Mouse (Mus musculus): ENCODE data around the gene Rims4. TPM values are rescaled to one million over a fixed set of nuclear protein-coding genes. Genes with fewer than 3 reads are reported as not detected.
A peak's percentile ranks its signal among the peaks of the same experiment; 100 is the strongest.

Gene Rims4
- polyA plus RNA-seq, 1 experiment from 2014 or later: 3.5 TPM

DNA sequence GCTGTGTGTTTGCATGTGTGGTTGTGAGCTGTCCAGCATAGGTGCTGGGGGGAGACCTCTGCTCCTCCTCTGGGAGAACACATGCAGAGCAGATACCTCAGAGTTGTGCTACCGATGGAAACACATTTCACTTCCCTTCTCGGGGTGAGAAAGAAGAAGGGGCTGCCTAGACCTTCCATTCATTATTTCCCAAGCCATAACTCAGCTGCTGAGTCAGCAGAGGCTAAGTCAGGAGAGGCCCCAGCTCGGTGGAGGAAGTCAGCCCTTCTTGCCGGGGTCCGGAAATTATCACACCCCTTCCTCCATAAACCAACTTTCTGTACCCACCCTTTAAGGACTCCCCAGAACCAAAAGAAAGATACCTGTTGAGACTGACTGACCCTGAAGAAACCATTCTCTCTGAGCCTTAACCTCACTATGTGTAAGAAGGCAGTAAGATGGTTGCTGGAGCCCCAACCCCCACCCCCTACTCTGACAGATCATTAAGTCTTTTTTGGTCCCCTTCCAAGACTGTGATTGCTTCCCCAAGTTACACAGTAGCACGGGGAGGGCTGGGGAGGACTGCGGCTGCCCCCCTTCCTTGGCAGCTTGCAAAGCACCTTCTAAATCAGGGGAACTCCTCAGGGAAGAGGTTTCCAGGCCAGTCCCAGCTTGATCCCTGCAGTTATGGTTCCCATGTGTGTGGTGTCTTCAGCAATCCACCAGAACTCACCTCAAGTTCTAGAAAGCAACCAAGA is 10.1 kb upstream of the Rims4 start:
- no peaks in the 10 kb centered on the region for H3K36me3 ChIP-seq (replicated peaks)
- no peak overlapping the region for H3K4me2 ChIP-seq
- H3K4me3 ChIP-seq (replicated peaks): no peak overlapping the region
- H3K4me1 ChIP-seq: no peaks in the 10 kb centered on the region
- H3K9me3 ChIP-seq: no peaks in the 10 kb centered on the region
- no peak for ATAC-seq (ENCODE audit: low FRiP score)
- H3K9ac ChIP-seq: no peak overlapping the region
- no peaks in the 10 kb centered on the region for H3K27me3 ChIP-seq
- no peak overlapping the region for H3K27ac ChIP-seq
- WGBS: 82% methylated on average over 7 of the region's 7 CpGs

DNA sequence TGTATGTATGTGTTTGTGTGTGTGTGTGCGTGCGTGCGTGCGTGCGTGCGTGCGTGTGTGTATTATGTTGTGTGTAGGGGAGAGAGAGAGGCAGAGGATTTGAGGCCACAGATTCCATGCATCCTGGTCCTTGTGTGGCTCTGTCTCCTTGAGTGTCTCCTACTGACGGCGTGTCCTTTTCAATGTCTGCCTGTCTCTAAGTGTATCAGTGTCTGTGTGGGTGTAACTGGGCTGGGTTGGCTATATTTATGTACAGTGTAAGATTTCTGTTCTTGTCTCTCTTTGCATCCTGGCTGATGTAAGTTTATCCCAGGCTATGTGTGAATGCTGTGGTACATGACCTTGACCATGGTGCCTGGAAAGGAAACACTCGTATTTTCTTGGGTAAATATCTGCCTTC is 6.6 kb upstream of the Rims4 start:
- Histone ChIP-seq H3K36me3 (replicated peaks) (no peaks in the 10 kb centered on the region), H3K4me2 (no peak overlapping the region), H3K27ac (no peak overlapping the region), H3K4me1 (no peaks in the 10 kb centered on the region; the same call in 1 of the 2 replicates), H3K4me3 (replicated peaks) (no peak overlapping the region), H3K9ac (no peak overlapping the region), H3K27me3 (peaks cover 23% of the 10 kb centered on the region), H3K9me3 (no peaks in the 10 kb centered on the region)
- WGBS: 98% methylated on average over 10 of the region's 10 CpGs
- no peak for ATAC-seq (ENCODE audit: low FRiP score)

DNA sequence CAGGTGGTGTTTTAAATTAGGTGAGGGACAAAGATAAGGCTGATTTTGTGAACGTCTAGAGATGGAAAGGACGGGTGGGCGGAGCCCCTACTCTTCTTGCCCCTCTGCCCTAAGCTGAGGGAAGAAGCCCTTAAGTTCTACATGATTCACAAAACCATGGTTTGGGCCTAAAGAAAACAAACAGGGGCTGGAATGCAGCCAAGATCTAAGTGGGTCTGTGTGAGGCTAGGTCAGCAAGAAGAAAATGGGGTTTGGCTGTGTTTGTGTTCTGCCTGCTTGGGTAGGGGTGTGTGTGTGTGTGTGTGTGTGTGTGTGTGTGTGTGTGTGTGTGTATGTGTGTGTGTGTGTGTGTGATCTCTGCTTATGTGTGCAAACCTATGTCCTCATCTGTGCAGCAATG is 6.0 kb upstream of the Rims4 start:
- Histone ChIP-seq H3K9ac (no peak overlapping the region), H3K9me3 (no peaks in the 10 kb centered on the region), H3K36me3 (replicated peaks) (no peaks in the 10 kb centered on the region), H3K4me1 (no peaks in the 10 kb centered on the region; the same call in 1 of the 2 replicates), H3K27ac (no peak overlapping the region), H3K4me3 (replicated peaks) (no peak overlapping the region), H3K27me3 (peaks cover 28% of the 10 kb centered on the region), H3K4me2 (no peak overlapping the region)
- WGBS: 60% methylated on average over 3 of the region's 3 CpGs
- no peak for ATAC-seq (ENCODE audit: low FRiP score)

DNA sequence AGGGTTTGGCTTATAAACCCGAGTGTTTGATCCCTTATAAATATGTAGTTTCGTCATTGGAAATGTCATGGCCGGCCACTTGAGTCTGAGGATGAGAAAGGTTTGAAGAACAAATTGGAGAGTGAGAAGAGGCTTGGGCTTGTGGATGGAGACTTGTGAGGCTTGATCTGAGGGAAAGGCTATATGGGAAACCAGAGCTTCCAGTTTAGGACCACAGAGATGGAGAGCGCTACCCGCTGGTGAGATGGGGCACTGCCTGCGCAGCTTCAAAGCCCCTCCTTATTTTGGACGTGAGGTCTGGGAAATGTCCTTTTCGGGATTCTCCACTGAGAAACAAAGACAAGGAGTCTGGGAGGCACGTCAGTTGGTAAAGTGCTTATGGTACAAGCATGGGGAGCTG is 4.6 kb upstream of the Rims4 start:
- Histone ChIP-seq H3K9ac (no peak overlapping the region), H3K27me3 (peaks cover 43% of the 10 kb centered on the region), H3K36me3 (replicated peaks) (no peaks in the 10 kb centered on the region), H3K4me1 (peaks cover 7% of the 10 kb centered on the region; the same call in 1 of the 2 replicates), H3K4me3 (replicated peaks) (no peak overlapping the region), H3K9me3 (no peaks in the 10 kb centered on the region), H3K27ac (no peak overlapping the region), H3K4me2 (no peak overlapping the region)
- ATAC-seq (ENCODE audit: low FRiP score): no peak
- 57% methylated on average over 9 of the region's 9 CpGs for WGBS

- Histone ChIP-seq H3K4me1 (peaks cover 13% of the 10 kb centered on the region), H3K9ac (no peak overlapping the region), H3K27me3 (peaks cover 76% of the 10 kb centered on the region), H3K9me3 (no peaks in the 10 kb centered on the region), H3K4me2 (peak overlapping the region; percentile 96), H3K4me3 (replicated peaks) (no peak overlapping the region; the same call in 1 of the 2 replicates), H3K36me3 (replicated peaks) (no peaks in the 10 kb centered on the region), H3K27ac (no peak overlapping the region)
- WGBS: 74% methylated on average over 3 of the region's 3 CpGs
- ATAC-seq (ENCODE audit: low FRiP score): no peak
Measured at GRCm38 (mm10) chr2:163919581-163919980, 1.1 kb upstream of the Rims4 start.

- H3K4me2 ChIP-seq: no peak overlapping the region
- H3K4me1 ChIP-seq: peaks cover 25% of the 10 kb centered on the region
- H3K36me3 ChIP-seq (replicated peaks): no peaks in the 10 kb centered on the region
- H3K27me3 ChIP-seq: peaks cover 85% of the 10 kb centered on the region
- no peak overlapping the region for H3K4me3 ChIP-seq (replicated peaks)
- H3K9ac ChIP-seq: no peak overlapping the region
- H3K27ac ChIP-seq: no peak overlapping the region
- ATAC-seq (ENCODE audit: low FRiP score): no peak
- 80% methylated on average over 7 of the region's 7 CpGs for WGBS
- no peaks in the 10 kb centered on the region for H3K9me3 ChIP-seq
Measured at GRCm38 (mm10) chr2:163916703-163917102, 1.8 kb downstream of the Rims4 start.

- H3K9me3 ChIP-seq: no peaks in the 10 kb centered on the region
- H3K27me3 ChIP-seq: peaks cover 71% of the 10 kb centered on the region
- 72% methylated on average over 9 of the region's 9 CpGs for WGBS
- no peak for ATAC-seq (ENCODE audit: low FRiP score)
- H3K27ac ChIP-seq: no peak overlapping the region
- no peak overlapping the region for H3K9ac ChIP-seq
- no peaks in the 10 kb centered on the region for H3K36me3 ChIP-seq (replicated peaks)
- H3K4me1 ChIP-seq: peaks cover 25% of the 10 kb centered on the region
- H3K4me2 ChIP-seq: no peak overlapping the region
- no peak overlapping the region for H3K4me3 ChIP-seq (replicated peaks)
Measured at GRCm38 (mm10) chr2:163915294-163915791, 3.1 kb downstream of the Rims4 start.

DNA sequence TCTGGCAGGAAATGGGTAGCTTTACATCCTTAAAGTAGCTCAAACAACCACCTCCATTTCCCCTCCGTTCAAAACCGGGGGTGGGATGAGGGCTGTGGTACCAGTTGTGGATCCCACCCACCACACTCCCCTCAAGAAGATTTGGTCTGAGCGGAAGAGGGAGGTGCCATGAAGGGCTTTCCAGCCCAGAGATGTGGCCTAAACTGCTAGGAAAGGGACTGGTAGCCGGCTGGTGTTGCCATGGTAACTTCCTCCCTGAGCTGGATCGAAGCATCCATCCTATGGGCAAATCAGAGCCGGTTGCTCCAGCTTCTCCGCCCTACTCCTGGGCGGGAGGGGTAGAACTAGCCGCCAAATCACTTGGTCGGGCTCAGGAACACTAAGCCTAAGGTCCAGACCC is 4.4 kb downstream of the Rims4 start:
- Histone ChIP-seq H3K27ac (no peak overlapping the region), H3K27me3 (peaks cover 64% of the 10 kb centered on the region), H3K4me2 (peak overlapping the region; percentile 24), H3K36me3 (replicated peaks) (no peaks in the 10 kb centered on the region), H3K9me3 (no peaks in the 10 kb centered on the region), H3K9ac (peak overlapping the region; percentile 8; the same call in 1 of the 2 replicates), H3K4me3 (replicated peaks) (no peak overlapping the region; the same call in 1 of the 2 replicates), H3K4me1 (peaks cover 23% of the 10 kb centered on the region)
- 2% methylated on average over 10 of the region's 10 CpGs for WGBS
- peak; percentile 63 for ATAC-seq (ENCODE audit: low FRiP score)

DNA sequence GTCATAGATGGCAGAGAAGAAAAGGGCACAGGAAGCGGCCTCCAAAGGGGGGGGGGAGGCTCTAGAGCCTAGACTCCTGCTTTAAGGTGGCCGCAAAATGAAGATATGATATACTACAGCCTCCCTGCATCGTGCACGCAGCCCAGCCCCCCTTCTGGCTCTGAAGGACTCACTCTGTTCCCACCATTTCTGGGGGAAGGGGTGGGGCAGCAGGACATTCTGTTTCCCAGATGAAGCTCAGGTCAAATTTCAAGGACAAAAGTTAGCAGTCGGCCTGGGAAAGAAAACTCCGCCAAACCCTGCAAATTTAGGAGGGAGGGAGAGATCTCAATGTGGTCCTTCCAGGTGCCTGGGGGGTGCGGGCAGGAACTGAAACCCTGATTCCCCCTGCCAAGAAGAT is 4.8 kb downstream of the Rims4 start:
- H3K27ac ChIP-seq: no peak overlapping the region
- no peaks in the 10 kb centered on the region for H3K36me3 ChIP-seq (replicated peaks)
- H3K9me3 ChIP-seq: no peaks in the 10 kb centered on the region
- H3K9ac ChIP-seq: peak overlapping the region; percentile 8; the same call in 1 of the 2 replicates
- WGBS: 27% methylated on average over 7 of the region's 7 CpGs
- no peak for ATAC-seq (ENCODE audit: low FRiP score)
- H3K4me1 ChIP-seq: peaks cover 23% of the 10 kb centered on the region
- H3K4me2 ChIP-seq: peak overlapping the region; percentile 24
- H3K27me3 ChIP-seq: peaks cover 60% of the 10 kb centered on the region
- no peak overlapping the region for H3K4me3 ChIP-seq (replicated peaks)

DNA sequence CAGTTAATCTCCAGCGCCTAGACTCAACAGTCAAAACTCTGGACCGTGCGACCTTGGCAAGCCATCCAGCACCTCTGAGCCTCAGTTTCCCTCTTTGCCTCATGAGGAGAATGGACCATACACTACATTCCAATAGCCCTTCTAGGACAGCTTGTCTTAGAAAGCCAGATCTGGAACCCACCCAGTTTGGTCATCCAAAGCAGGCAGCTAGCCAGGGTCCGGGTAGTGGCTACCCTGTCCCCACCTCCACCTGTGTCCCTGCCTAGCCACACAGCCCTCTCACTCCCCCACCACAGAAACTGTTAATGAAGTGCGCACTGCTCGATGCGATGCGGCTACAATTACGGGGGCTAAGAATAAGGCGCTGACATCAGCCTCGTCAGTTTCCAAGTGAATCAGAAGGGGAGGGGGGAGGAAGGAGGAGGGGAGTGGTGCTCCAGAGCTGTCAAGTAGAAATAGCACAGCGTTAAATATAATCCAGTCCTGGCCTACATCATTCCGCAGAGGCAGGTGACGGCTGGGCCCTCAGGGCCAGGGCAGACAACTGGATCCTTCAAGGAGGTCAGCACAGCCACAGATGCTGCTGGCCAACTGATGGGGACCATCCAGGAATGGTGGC is 6.5 kb downstream of the Rims4 start:
- peaks cover 42% of the 10 kb centered on the region for H3K27me3 ChIP-seq
- H3K27ac ChIP-seq: no peak overlapping the region; the same call in 1 of the 2 replicates
- H3K4me3 ChIP-seq (replicated peaks): no peak overlapping the region
- 76% methylated on average over 14 of the region's 14 CpGs for WGBS
- peaks cover 14% of the 10 kb centered on the region for H3K4me1 ChIP-seq
- no peak overlapping the region for H3K4me2 ChIP-seq
- H3K9me3 ChIP-seq: no peaks in the 10 kb centered on the region
- no peak for ATAC-seq (ENCODE audit: low FRiP score)
- H3K36me3 ChIP-seq (replicated peaks): no peaks in the 10 kb centered on the region
- no peak overlapping the region for H3K9ac ChIP-seq

DNA sequence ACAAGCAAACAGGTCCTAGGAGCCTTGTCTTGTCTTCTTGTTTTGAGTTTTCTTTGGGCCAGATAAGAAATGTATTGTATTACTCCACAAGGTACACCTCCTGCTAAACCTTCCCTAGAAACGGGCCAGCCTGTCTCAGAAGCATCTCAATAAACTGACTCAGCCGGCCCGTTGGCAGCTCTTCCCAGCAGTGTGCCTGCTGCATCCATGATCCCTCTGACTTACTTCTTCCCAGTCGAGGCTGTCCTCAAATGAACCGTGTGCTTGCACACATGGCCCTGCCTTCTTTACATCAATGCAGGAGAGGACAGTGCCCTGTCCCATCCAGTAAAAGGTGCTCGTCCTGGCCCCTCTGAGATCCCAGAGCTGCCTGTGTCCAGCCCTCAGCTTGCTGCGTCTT is 8.9 kb downstream of the Rims4 start:
- Histone ChIP-seq H3K4me2 (no peak overlapping the region), H3K9me3 (no peaks in the 10 kb centered on the region), H3K4me3 (replicated peaks) (no peak overlapping the region), H3K9ac (no peak overlapping the region), H3K4me1 (peaks cover 12% of the 10 kb centered on the region), H3K36me3 (replicated peaks) (no peaks in the 10 kb centered on the region), H3K27me3 (peaks cover 21% of the 10 kb centered on the region), H3K27ac (no peak overlapping the region)
- WGBS: 86% methylated on average over 7 of the region's 7 CpGs
- ATAC-seq (ENCODE audit: low FRiP score): no peak

DNA sequence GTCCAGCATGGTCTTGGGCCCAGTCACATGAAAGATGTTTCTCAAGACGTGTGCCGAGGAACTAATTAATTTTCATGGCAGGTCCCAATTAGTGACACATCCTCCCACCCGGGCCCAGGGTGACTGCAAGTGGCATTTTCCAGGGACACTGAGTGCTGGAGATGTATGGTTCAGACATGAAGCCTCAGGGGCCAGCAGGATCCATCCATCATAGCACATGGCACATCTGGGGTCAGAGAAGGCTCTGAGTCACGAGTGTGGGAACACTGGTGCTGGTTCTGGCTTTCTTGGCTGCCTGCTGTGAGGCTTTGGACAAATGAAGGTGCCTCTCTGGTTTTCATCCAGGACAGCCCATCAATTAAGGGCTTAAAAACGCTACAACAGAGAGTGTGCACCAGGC is 11.4 kb downstream of the Rims4 start:
- ATAC-seq (ENCODE audit: low FRiP score): no peak
- Histone ChIP-seq H3K36me3 (replicated peaks) (no peaks in the 10 kb centered on the region), H3K4me2 (no peak overlapping the region)

More for the DNA sequence above, 11.4 kb downstream of the Rims4 start:
- H3K9ac ChIP-seq: no peak overlapping the region
- no peaks in the 10 kb centered on the region for H3K9me3 ChIP-seq
- H3K27me3 ChIP-seq: 0 out of 2 replicates have a peak, but pooled peaks cover 5% of the 10 kb centered on the region
- H3K4me3 ChIP-seq (replicated peaks): no peak overlapping the region
- 61% methylated on average over 5 of the region's 5 CpGs for WGBS
- H3K4me1 ChIP-seq: no peaks in the 10 kb centered on the region; the same call in 1 of the 2 replicates
- no peak overlapping the region for H3K27ac ChIP-seq

Measured in forebrain, embryonic 12.5 days (tissue).